8 mouse cellular contexts compared by ENCODE assay signal in the genomic region with DNA sequence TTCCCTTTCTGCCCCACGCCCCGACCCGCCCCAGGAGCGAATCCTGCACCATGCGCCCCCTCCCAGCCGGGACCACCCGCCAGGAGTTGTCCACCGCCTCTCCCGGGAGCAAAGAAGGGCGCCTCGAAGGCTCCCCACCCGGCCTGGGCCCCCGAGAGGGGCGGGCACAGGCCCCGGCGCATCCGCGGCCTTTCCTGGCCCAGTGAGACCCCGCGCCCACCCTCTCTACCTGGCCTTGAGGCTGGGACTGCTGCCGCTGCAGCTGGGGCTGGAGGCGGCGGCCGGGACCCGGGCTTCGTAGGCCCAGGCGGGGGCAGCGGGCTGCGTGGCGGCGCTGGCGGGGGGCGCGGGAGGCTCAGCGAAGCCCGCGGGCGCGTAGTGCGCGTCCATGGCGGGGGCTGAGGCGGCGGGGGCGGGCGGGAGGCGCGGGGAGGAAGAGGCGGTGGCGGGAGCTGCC. TPM values are rescaled to one million over a fixed set of nuclear protein-coding genes. Genes with fewer than 3 reads are reported as not detected.
A peak's percentile ranks its signal among the peaks of the same experiment; 100 is the strongest.
DNase-seq lines count a peak whose midpoint lies in the region; ATAC-seq and TF ChIP-seq lines count a peak whose summit lies in the region.

A gene (minus strand): TSS at position 390 of the 457 bp plus-strand sequence.

- TF ChIP-seq POLR2A in CH12.LX (IDR thresholded peaks at IDR 0.05; ENCODE audit: low read depth, low read length): no peak
- no peak for TF ChIP-seq POLR2A in cortical plate, adult 2 months (IDR thresholded peaks at IDR 0.05; ENCODE audit: extremely low read depth, insufficient read depth, low read length)

- H3K79me2 ChIP-seq in CH12.LX (replicated peaks; ENCODE audit: control insufficient read depth, extremely low read depth, insufficient read depth, poor library complexity, severe bottlenecking): peaks cover 41% of the 10 kb centered on the region

- no peaks in the 10 kb centered on the region for H3K36me3 ChIP-seq in kidney, embryonic 14.5 days (ENCODE audit: control insufficient read depth, insufficient read depth, low read length)
- H3K36me3 ChIP-seq in CH12.LX (replicated peaks in 1 of 2; ENCODE audit: control insufficient read depth in 1 of 2, insufficient read depth in 1 of 2, low read length in 1 of 2): no peaks in the 10 kb centered on the region
- no peaks in the 10 kb centered on the region for H3K36me3 ChIP-seq in heart, embryonic 12.5 days
- no peaks in the 10 kb centered on the region for H3K36me3 ChIP-seq in limb, embryonic 11.5 days (ENCODE audit: control insufficient read depth, insufficient read depth, low read length)
- H3K36me3 ChIP-seq in stomach, embryonic 14.5 days (ENCODE audit: control insufficient read depth, insufficient read depth, low read length): no peaks in the 10 kb centered on the region

- peak; percentile 71 for ATAC-seq in kidney, embryonic 14.5 days (ENCODE audit: low FRiP score, low TSS enrichment)
- peak; percentile 69 for ATAC-seq in heart, embryonic 12.5 days (ENCODE audit: insufficient number of reproducible peaks, low FRiP score)
- ATAC-seq in limb, embryonic 11.5 days (ENCODE audit: insufficient number of reproducible peaks, low FRiP score, low TSS enrichment, low read depth): peak; percentile 70
- ATAC-seq in stomach, embryonic 14.5 days (ENCODE audit: insufficient number of reproducible peaks, insufficient read depth, low FRiP score, low read depth): peak; percentile 56
- no peak for ATAC-seq in megakaryocyte progenitor cell, adult 5-6 weeks (replicated peaks; ENCODE audit: poor library complexity)

- dilution Hi-C loops in CH12.LX (cut with MboI; ENCODE audit: extremely low pct_ligation_motif_present, extremely low pct_unique_long_range_greater_than_20kb, low sequenced_read_pairs): no loop called here

- no peak for DNase-seq in kidney, postnatal 14 days
- no peak for DNase-seq in CH12.LX (ENCODE audit: extremely low read depth)
- DNase-seq in limb, embryonic 11.5 days (ENCODE audit: low spot score): no peak

- H3K4me1 ChIP-seq in kidney, embryonic 14.5 days (ENCODE audit: control insufficient read depth, insufficient read depth, low read length): peaks cover 9% of the 10 kb centered on the region
- peaks cover 4 to 39% of the 10 kb centered on the region in 2 experiments; a peak in 3 of 4 replicates for H3K4me1 ChIP-seq in CH12.LX (ENCODE audit: control insufficient read depth in 1 of 2, insufficient read depth in 2 of 2)
- H3K4me1 ChIP-seq in cortical plate, adult 2 months (ENCODE audit: control insufficient read depth, insufficient read depth, low read length): peaks cover 2% of the 10 kb centered on the region; the same call in 1 of the 2 replicates
- peaks cover 14% of the 10 kb centered on the region for H3K4me1 ChIP-seq in heart, embryonic 12.5 days (replicated peaks)
- 0 out of 2 replicates have a peak, but pooled peaks cover 6% of the 10 kb centered on the region for H3K4me1 ChIP-seq in limb, embryonic 11.5 days (ENCODE audit: control insufficient read depth, insufficient read depth, low read length)
- no peaks in the 10 kb centered on the region for H3K4me1 ChIP-seq in stomach, embryonic 14.5 days (ENCODE audit: control insufficient read depth, insufficient read depth, low read length)

- H3K27ac ChIP-seq in kidney, embryonic 14.5 days (ENCODE audit: low read depth, low read length): peak within 1 kb of the TSS; percentile 99
- H3K27ac ChIP-seq in CH12.LX (ENCODE audit: insufficient read depth, low read depth): peak within 1 kb of the TSS; percentile 94
- peak within 1 kb of the TSS; percentile 70; the same call in 1 of the 2 replicates for H3K27ac ChIP-seq in cortical plate, adult 2 months (ENCODE audit: insufficient read depth, low read length)
- peak within 1 kb of the TSS; percentile 98 for H3K27ac ChIP-seq in heart, embryonic 12.5 days (ENCODE audit: poor library complexity, severe bottlenecking)
- H3K27ac ChIP-seq in limb, embryonic 11.5 days (replicated peaks; ENCODE audit: low read depth, low read length): peak within 1 kb of the TSS; percentile 98
- H3K27ac ChIP-seq in stomach, embryonic 14.5 days (ENCODE audit: low read length): peak within 1 kb of the TSS; percentile 97

- no peaks in the 10 kb centered on the region for H3K27me3 ChIP-seq in kidney, embryonic 14.5 days (ENCODE audit: control insufficient read depth, insufficient read depth, low read length)
- H3K27me3 ChIP-seq in CH12.LX (replicated peaks): no peaks in the 10 kb centered on the region
- H3K27me3 ChIP-seq in heart, embryonic 12.5 days (replicated peaks): no peaks in the 10 kb centered on the region
- H3K27me3 ChIP-seq in limb, embryonic 11.5 days (ENCODE audit: control insufficient read depth, insufficient read depth, low read length): no peaks in the 10 kb centered on the region
- no peaks in the 10 kb centered on the region for H3K27me3 ChIP-seq in stomach, embryonic 14.5 days (ENCODE audit: control insufficient read depth, insufficient read depth, low read length)

- peak within 1 kb of the TSS; percentile 79 for H3K4me3 ChIP-seq in kidney, embryonic 14.5 days (ENCODE audit: low read length)
- H3K4me3 ChIP-seq in CH12.LX (replicated peaks in 1 of 3; ENCODE audit: low read depth in 2 of 3, low read length in 2 of 3, poor library complexity in 1 of 3): peak within 1 kb of the TSS; percentile 77 to 92 (median 81)
- peak within 1 kb of the TSS; percentile 73 for H3K4me3 ChIP-seq in cortical plate, adult 2 months (ENCODE audit: insufficient read depth, low read length)
- H3K4me3 ChIP-seq in heart, embryonic 12.5 days: peak within 1 kb of the TSS; percentile 90
- peak within 1 kb of the TSS; percentile 98 for H3K4me3 ChIP-seq in limb, embryonic 11.5 days (ENCODE audit: low read depth, low read length)
- H3K4me3 ChIP-seq in stomach, embryonic 14.5 days (ENCODE audit: low read depth, low read length): peak within 1 kb of the TSS; percentile 87

- TF ChIP-seq CTCF in CH12.LX (conservative IDR thresholded peaks at IDR 0.05 in 1 of 2, IDR thresholded peaks at IDR 0.05 in 1 of 2; ENCODE audit: low read depth in 2 of 2, low read length in 2 of 2): no peak
- TF ChIP-seq CTCF in cortical plate, adult 2 months (IDR thresholded peaks at IDR 0.05; ENCODE audit: extremely low read depth, insufficient read depth, low read length): no peak

- no peaks in the 10 kb centered on the region for H3K9me3 ChIP-seq in kidney, embryonic 14.5 days (ENCODE audit: control insufficient read depth, low read length)
- H3K9me3 ChIP-seq in CH12.LX (replicated peaks; ENCODE audit: low read length): no peaks in the 10 kb centered on the region
- H3K9me3 ChIP-seq in heart, embryonic 12.5 days (replicated peaks): no peaks in the 10 kb centered on the region
- no peaks in the 10 kb centered on the region for H3K9me3 ChIP-seq in limb, embryonic 11.5 days (ENCODE audit: control insufficient read depth, low read length)
- no peaks in the 10 kb centered on the region for H3K9me3 ChIP-seq in stomach, embryonic 14.5 days (ENCODE audit: control insufficient read depth, low read depth, low read length)

- in situ Hi-C loops in CH12.LX (cut with MboI; ENCODE audit: low pct_ligation_motif_present, low pct_unique_long_range_greater_than_20kb, low sequenced_read_pairs): no loop called here

- no peak for TF ChIP-seq RAD21 in CH12.LX (IDR thresholded peaks at IDR 0.05; ENCODE audit: low read depth, low read length)

- peak within 1 kb of the TSS; percentile 98 for H3K9ac ChIP-seq in kidney, embryonic 14.5 days (ENCODE audit: low read depth, low read length)
- H3K9ac ChIP-seq in CH12.LX (ENCODE audit: insufficient read depth, low read depth): peak within 1 kb of the TSS; percentile 97
- H3K9ac ChIP-seq in heart, embryonic 12.5 days: peak within 1 kb of the TSS; percentile 98
- peak within 1 kb of the TSS; percentile 99 for H3K9ac ChIP-seq in limb, embryonic 11.5 days (ENCODE audit: low read length)
- peak within 1 kb of the TSS; percentile 81 for H3K9ac ChIP-seq in stomach, embryonic 14.5 days (replicated peaks; ENCODE audit: low read depth, low read length)

- WGBS in kidney, embryonic 14.5 days: 2% methylated on average over 30 of the region's 50 CpGs
- WGBS in heart, embryonic 12.5 days: 0% methylated on average over 33 of the region's 50 CpGs
- WGBS in limb, embryonic 11.5 days: 0% methylated on average over 29 of the region's 50 CpGs
- under 1% methylated on average over 40 of the region's 50 CpGs for WGBS in stomach, embryonic 14.5 days

- no peak for TF ChIP-seq EP300 in CH12.LX (IDR thresholded peaks at IDR 0.05; ENCODE audit: low read length)

- peak within 1 kb of the TSS; percentile 81 for H3K4me2 ChIP-seq in kidney, embryonic 14.5 days (replicated peaks; ENCODE audit: low read depth, low read length)
- H3K4me2 ChIP-seq in CH12.LX (ENCODE audit: insufficient read depth, low read depth, poor library complexity, severe bottlenecking): peak within 1 kb of the TSS; percentile 97
- peak within 1 kb of the TSS; percentile 85 for H3K4me2 ChIP-seq in heart, embryonic 12.5 days
- H3K4me2 ChIP-seq in limb, embryonic 11.5 days (ENCODE audit: low read depth, severe bottlenecking): peak within 1 kb of the TSS; percentile 82
- peak within 1 kb of the TSS; percentile 76 for H3K4me2 ChIP-seq in stomach, embryonic 14.5 days (replicated peaks; ENCODE audit: low read depth, low read length)

TF ChIP-seq in CH12.LX, 34 proteins besides CTCF, POLR2A, EP300 and RAD21:
- TF ChIP-seq MXI1 (IDR thresholded peaks at IDR 0.05; ENCODE audit: low read depth, low read length) (0 out of 2 replicates have a peak, but pooled peaks have one; percentile 28), BHLHE40 (IDR thresholded peaks at IDR 0.05; ENCODE audit: low read depth, low read length) (no peak), MEF2A (IDR thresholded peaks at IDR 0.05; ENCODE audit: borderline replicate concordance, low read depth, low read length) (no peak), CHD1 (IDR thresholded peaks at IDR 0.05; ENCODE audit: low read depth, low read length) (no peak), JUN (IDR thresholded peaks at IDR 0.05; ENCODE audit: insufficient read depth, low read depth, low read length) (no peak)

RNA-seq across cellular contexts. Expression of the gene that starts here (rescaled TPM):
- 17.0 and 21.6 TPM in 2 replicates for polyA plus RNA-seq in kidney, embryonic 14.5 days (2014; fragmentation: Nextera tagmentation; extraction: Ambion mirVana)
- total RNA-seq in CH12.LX (2012; rRNA removed): 3.3 and 3.7 TPM in 2 replicates
- 6.3 and 6.8 TPM in 2 replicates for total RNA-seq in CH12.LX (2014; rRNA removed)
- polyA plus RNA-seq in CH12.LX (2012; ENCODE audit: insufficient read length, low read depth): 9.5 and 10.2 TPM in 2 replicates
- 5.6 and 6.3 TPM in 2 replicates for polyA plus RNA-seq in cortical plate, adult 2 months (2012; rRNA removed)
- 9.6 TPM in 2 replicates for polyA plus RNA-seq in heart, embryonic 12.5 days (2016; fragmentation: Nextera tagmentation; extraction: Ambion mirVana)
- polyA plus RNA-seq in limb, embryonic 11.5 days (2014; fragmentation: Nextera tagmentation; extraction: Ambion mirVana): 19.2 and 19.7 TPM in 2 replicates
- polyA plus RNA-seq in stomach, embryonic 14.5 days (2014; fragmentation: Nextera tagmentation; extraction: Ambion mirVana): 18.9 and 19.7 TPM in 2 replicates
- total RNA-seq in megakaryocyte progenitor cell, adult 5-6 weeks (2015): 50.9 and 56.0 TPM in 2 replicates
- 8.7 and 12.7 TPM in 2 replicates for total RNA-seq in megakaryocyte progenitor cell, adult 5-6 weeks (2017)
